Mouse (Mus musculus) MEL (cell line): ENCODE measurements at regions not wholly inside any gene's neighbourhood (a gene's known extent, or its start where the extent isn't known, plus 50 kb on each side); places are given as distances from the start of the nearest gene placed in this dataset.

Experiments used
- DNase-seq: peaks from one replicate; pipeline ENCODE4 v3.0.0; 2011; ENCODE audit warnings: low read depth, low spot score
- H3K27ac ChIP-seq: 2 replicates; pipeline ENCODE4 v1.5.1; 2012; ENCODE audit warnings: low read depth, mild to moderate bottlenecking, control low read depth, low read length, moderate library complexity; ENCODE audit not compliant: control insufficient read depth
- H3K27me3 ChIP-seq, 2 experiments: fragments of 150-350 bp in 1 of 2; sonication (generic) in 1 of 2; 2 replicates each; pipeline ENCODE4 v1.6.1; 2012; ENCODE audit warnings: low read length in 2 of 2, mild to moderate bottlenecking in 2 of 2, improper control_type of control experiment in 1 of 2, moderate library complexity in 1 of 2; ENCODE audit not compliant: insufficient read depth in 2 of 2, control insufficient read depth in 1 of 2
- H3K36me3 ChIP-seq, 2 experiments: 2 replicates each; pipeline ENCODE4 v1.6.1; 2012 to 2014; ENCODE audit warnings: low read length in 2 of 2, improper control_type of control experiment in 1 of 2, inconsistent platforms in 1 of 2, mild to moderate bottlenecking in 1 of 2; ENCODE audit not compliant: insufficient read depth in 2 of 2, control insufficient read depth in 1 of 2
- H3K4me1 ChIP-seq, 2 experiments: fragments of 150-350 bp in 1 of 2; sonication (generic) in 1 of 2; 2 replicates each; pipeline ENCODE4 v1.6.1; 2012; ENCODE audit warnings: low read length in 2 of 2, improper control_type of control experiment in 1 of 2, mild to moderate bottlenecking in 1 of 2; ENCODE audit not compliant: insufficient read depth in 2 of 2, control insufficient read depth in 1 of 2
- H3K4me3 ChIP-seq, 2 experiments: fragments of 150-350 bp in 1 of 2; sonication (generic) in 1 of 2; 2 replicates each; pipeline ENCODE4 v1.5.1; 2012; ENCODE audit warnings: low read depth in 2 of 2, low read length in 2 of 2, mild to moderate bottlenecking in 2 of 2, moderate library complexity in 2 of 2, control low read depth in 1 of 2, improper control_type of control experiment in 1 of 2; ENCODE audit not compliant: control insufficient read depth in 1 of 2, insufficient read depth in 1 of 2
- H3K79me2 ChIP-seq: 2 replicates; pipeline ENCODE4 v1.6.1; 2012; ENCODE audit warnings: mild to moderate bottlenecking, low read length, moderate library complexity; ENCODE audit not compliant: control insufficient read depth, poor library complexity, insufficient read depth
- H3K9ac ChIP-seq: 2 replicates; pipeline ENCODE4 v1.6.1; 2012; ENCODE audit warnings: low read depth, mild to moderate bottlenecking, control low read depth, low read length, moderate library complexity; ENCODE audit not compliant: control insufficient read depth, poor library complexity, severe bottlenecking
- H3K9me3 ChIP-seq: fragments of 150-350 bp; sonication (generic); replicated peaks from 2 replicates; pipeline ENCODE4 v1.6.1; 2012; ENCODE audit warnings: mild to moderate bottlenecking, low read length, improper control_type of control experiment, moderate library complexity; ENCODE audit not compliant: insufficient read depth
- E2F4 ChIP-seq: IDR thresholded peaks from 2 replicates; pipeline ENCODE4 v1.6.1; 2011; ENCODE audit warnings: low read depth, low read length, improper control_type of control experiment, borderline replicate concordance
- EP300 ChIP-seq, 2 experiments: IDR thresholded peaks; 2 replicates each; pipeline ENCODE4 v1.6.1; 2011; ENCODE audit warnings: improper control_type of control experiment in 2 of 2, low read length in 2 of 2, low read depth in 1 of 2, mild to moderate bottlenecking in 1 of 2
- GABPA ChIP-seq: IDR thresholded peaks from 2 replicates; pipeline ENCODE4 v1.6.1; 2012; ENCODE audit warnings: low read depth, mild to moderate bottlenecking, inconsistent platforms, low read length, improper control_type of control experiment, moderate library complexity
- MEF2A ChIP-seq: IDR thresholded peaks from 2 replicates; pipeline ENCODE4 v1.6.1; 2014; ENCODE audit warnings: low read depth, mild to moderate bottlenecking, inconsistent platforms, low read length, improper control_type of control experiment; ENCODE audit not compliant: poor library complexity, insufficient replicate concordance, severe bottlenecking; ENCODE audit errors: extremely low read depth
- MYC ChIP-seq: IDR thresholded peaks from 2 replicates; pipeline ENCODE4 v1.6.1; 2011; ENCODE audit warnings: low read depth, mild to moderate bottlenecking, low read length, improper control_type of control experiment, moderate library complexity
- NELFE ChIP-seq: IDR thresholded peaks from 2 replicates; pipeline ENCODE4 v1.6.1; 2011; ENCODE audit warnings: low read depth, low read length, improper control_type of control experiment
- NRF1 ChIP-seq: IDR thresholded peaks from 2 replicates; pipeline ENCODE4 v1.6.1; 2014; ENCODE audit warnings: low read depth, mild to moderate bottlenecking, inconsistent platforms, low read length, improper control_type of control experiment, moderate library complexity; ENCODE audit not compliant: poor library complexity, insufficient read depth, severe bottlenecking
- POLR2A ChIP-seq, 2 experiments: IDR thresholded peaks; 2 replicates each; pipeline ENCODE4 v1.6.1; 2011 to 2012; ENCODE audit warnings: low read length in 2 of 2, mild to moderate bottlenecking in 2 of 2, control low read depth in 1 of 2, improper control_type of control experiment in 1 of 2, low read depth in 1 of 2, moderate library complexity in 1 of 2; ENCODE audit not compliant: control insufficient read depth in 1 of 2, insufficient read depth in 1 of 2, poor library complexity in 1 of 2
- POLR2AphosphoS2 ChIP-seq: IDR thresholded peaks from 2 replicates; pipeline ENCODE4 v1.6.1; 2011; ENCODE audit warnings: low read length, improper control_type of control experiment
- POLR2AphosphoS5 ChIP-seq: IDR thresholded peaks from 2 replicates; pipeline ENCODE4 v1.6.1; 2012; ENCODE audit warnings: low read depth, borderline replicate concordance, mild to moderate bottlenecking, inconsistent platforms, low read length, moderate library complexity, mixed read lengths
- RCOR1 ChIP-seq: IDR thresholded peaks from 2 replicates; pipeline ENCODE4 v1.6.1; 2012; ENCODE audit warnings: low read depth, mild to moderate bottlenecking, inconsistent platforms, low read length, improper control_type of control experiment
- SMC3 ChIP-seq: IDR thresholded peaks from 2 replicates; pipeline ENCODE4 v1.6.1; 2011; ENCODE audit warnings: low read depth, low read length, improper control_type of control experiment
- TBP ChIP-seq: IDR thresholded peaks from 2 replicates; pipeline ENCODE4 v1.8.0; 2011; ENCODE audit warnings: low read depth, low read length, improper control_type of control experiment
- UBTF ChIP-seq: IDR thresholded peaks from 2 replicates; pipeline ENCODE4 v1.6.1; 2012; ENCODE audit warnings: low read depth, mild to moderate bottlenecking, inconsistent platforms, low read length, improper control_type of control experiment, moderate library complexity, borderline replicate concordance; ENCODE audit not compliant: insufficient read depth
- ZC3H11A ChIP-seq: IDR thresholded peaks from 2 replicates; pipeline ENCODE4 v1.6.1; 2012; ENCODE audit warnings: low read depth, mild to moderate bottlenecking, inconsistent platforms, low read length, improper control_type of control experiment

GRCm38 (mm10) chr11:17393832-17394231 is 136.5 kb downstream of the C1d start:
- no peaks in the 10 kb centered on the region for H3K4me1 ChIP-seq
- H3K36me3 ChIP-seq: no peaks in the 10 kb centered on the region
- H3K9ac ChIP-seq: no peak overlapping the region
- no peaks in the 10 kb centered on the region for H3K9me3 ChIP-seq
- H3K79me2 ChIP-seq: no peaks in the 10 kb centered on the region
- no peak overlapping the region for H3K27ac ChIP-seq
- no peak overlapping the region for H3K4me3 ChIP-seq
- peaks cover 2 to 5% of the 10 kb centered on the region in 2 experiments; a peak in 1 of 4 replicates for H3K27me3 ChIP-seq
- DNase-seq: no peak
- TF ChIP-seq UBTF (no peak), POLR2AphosphoS5 (no peak), MEF2A (no peak), POLR2A (IDR thresholded peaks at IDR 0.05; ENCODE audit: control insufficient read depth in 1 of 2, insufficient read depth in 1 of 2, low read depth in 1 of 2, low read length in 2 of 2, poor library complexity in 1 of 2) (no peak), ZC3H11A (no peak), RCOR1 (no peak), NELFE (no peak), TBP (no peak), MYC (no peak), GABPA (no peak), POLR2AphosphoS2 (no peak), E2F4 (no peak), NRF1 (no peak), EP300 (IDR thresholded peaks at IDR 0.05; ENCODE audit: low read depth in 1 of 2, low read length in 2 of 2) (no peak)

DNA sequence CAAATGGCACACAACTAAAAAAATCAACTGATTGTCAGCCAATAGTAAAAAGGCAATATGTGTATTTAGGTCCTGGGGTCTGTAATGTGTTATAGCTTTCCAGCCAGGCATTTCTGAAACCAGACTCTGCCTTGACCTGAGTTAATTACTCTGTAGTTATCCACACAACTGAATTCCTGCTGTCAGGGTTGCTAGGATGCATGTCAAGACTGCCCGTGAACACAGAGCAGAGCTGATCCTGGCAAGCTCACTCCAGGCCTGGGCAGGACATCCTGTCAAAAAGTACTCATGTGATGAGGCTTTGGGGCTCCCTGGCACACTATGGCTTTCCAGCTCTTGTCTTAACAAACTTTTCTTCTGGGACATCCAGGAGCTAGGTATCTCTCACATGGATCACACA is 157.2 kb downstream of the C1d start:
- no peak overlapping the region for H3K27ac ChIP-seq
- no peaks in the 10 kb centered on the region for H3K79me2 ChIP-seq
- TF ChIP-seq ZC3H11A (no peak), EP300 (IDR thresholded peaks at IDR 0.05; ENCODE audit: low read depth in 1 of 2, low read length in 2 of 2) (no peak), NRF1 (no peak), SMC3 (no peak)
- peaks cover 0 to 3% of the 10 kb centered on the region in 2 experiments; a peak in 1 of 4 replicates for H3K27me3 ChIP-seq
- no peaks in the 10 kb centered on the region for H3K4me1 ChIP-seq
- H3K4me3 ChIP-seq: no peak overlapping the region
- DNase-seq: no peak
- no peaks in the 10 kb centered on the region for H3K36me3 ChIP-seq
- no peaks in the 10 kb centered on the region for H3K9me3 ChIP-seq
- H3K9ac ChIP-seq: no peak overlapping the region
